Mouse (Mus musculus) forebrain, embryonic 11.5 days (tissue): Measurements from ENCODE around the gene Tnip1. TPM values are rescaled to one million over a fixed set of nuclear protein-coding genes. Genes with fewer than 3 reads are reported as not detected.
"Not testable (repeated sequence)": the region's sequence is repeated elsewhere in the genome, so short reads cannot be mapped to it uniquely, and the experiment has no call there.

Experiments used
- ATAC-seq: fragments of 200-750 bp; cut with Nextera tagmentation; replicated peaks from 2 replicates; pipeline ENCODE4 v1.8.0; 2017; ENCODE audit warnings: moderate TSS enrichment; ENCODE audit not compliant: low FRiP score
- DNase-seq: peaks from one replicate; pipeline ENCODE4 v3.0.0-alpha.2; 2017; ENCODE audit warnings: low spot score
- H3K27ac ChIP-seq: fragments of 300-500 bp; sonication (generic); 2 replicates; pipeline ENCODE4 v1.5.1; 2014; ENCODE audit warnings: low read depth, low read length
- H3K27me3 ChIP-seq: fragments of 300-500 bp; sonication (generic); 2 replicates; pipeline ENCODE4 v1.6.1; 2014; ENCODE audit warnings: mild to moderate bottlenecking, low read length, mixed read lengths; ENCODE audit not compliant: control insufficient read depth, insufficient read depth
- H3K36me3 ChIP-seq: fragments of 300-500 bp; sonication (generic); 2 replicates; pipeline ENCODE4 v1.6.1; 2014; ENCODE audit warnings: mild to moderate bottlenecking, low read length, moderate library complexity, mixed read lengths; ENCODE audit not compliant: control insufficient read depth, insufficient read depth
- H3K4me1 ChIP-seq: fragments of 300-500 bp; sonication (generic); replicated peaks from 2 replicates; pipeline ENCODE4 v1.6.1; 2014; ENCODE audit warnings: low read length, mixed read lengths; ENCODE audit not compliant: control insufficient read depth, insufficient read depth
- H3K4me2 ChIP-seq: fragments of 300-500 bp; sonication (generic); 2 replicates; pipeline ENCODE4 v1.6.1; 2014; ENCODE audit warnings: low read depth, mild to moderate bottlenecking, low read length, moderate library complexity, mixed read lengths; ENCODE audit not compliant: severe bottlenecking
- H3K4me3 ChIP-seq: fragments of 300-500 bp; sonication (generic); 2 replicates; pipeline ENCODE4 v1.5.1; 2014; ENCODE audit warnings: low read depth, low read length
- H3K9ac ChIP-seq: fragments of 300-500 bp; sonication (generic); 2 replicates; pipeline ENCODE4 v1.6.1; 2014; ENCODE audit warnings: low read length
- H3K9me3 ChIP-seq: fragments of 300-500 bp; sonication (generic); 2 replicates; pipeline ENCODE4 v1.6.1; 2016; ENCODE audit warnings: low read length, mixed read lengths; ENCODE audit not compliant: control insufficient read depth
- WGBS: fragments of 180-500 bp; shearing (Covaris S2); extraction: QIAGEN DNeasy Blood & Tissue Kit; methylation state at CpG from one replicate; pipeline ENCODE4 v1.1.7; 2014; 5-methylcytosine and 5-hydroxymethylcytosine counted together
- polyA plus RNA-seq: library from polyadenylated mRNA; unstranded; fragments of >200 nt; fragmentation: Nextera tagmentation; extraction: Ambion mirVana; gene quantifications from 2 replicates; pipeline ENCODE4 v1.2.1, GENCODE M21; 2014

The Tnip1 gene
- polyA plus RNA-seq, 1 experiment from 2014 or later = 10.3 TPM

DNA sequence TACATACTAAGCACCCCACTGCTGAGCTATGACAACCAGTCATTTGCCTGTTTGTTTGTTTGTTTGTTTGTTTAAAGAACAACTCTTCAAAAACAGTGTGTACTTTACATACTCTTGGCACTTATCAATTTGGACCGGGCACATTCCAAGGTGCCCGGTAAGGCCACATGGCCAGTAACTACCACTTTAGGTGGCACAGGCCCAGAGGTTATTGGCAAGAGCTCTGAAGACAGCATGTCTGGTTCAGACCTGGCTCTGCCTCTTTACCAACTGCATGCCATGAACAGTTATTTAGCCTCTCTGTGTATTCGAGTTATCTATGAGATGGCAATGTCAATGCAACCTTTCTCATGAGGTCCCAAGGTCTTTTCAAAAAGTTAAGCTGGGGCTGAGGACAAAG, 66.1 kb downstream of the Tnip1 start:
- 94% methylated on average over 3 of the region's 3 CpGs for WGBS

GRCm38 (mm10) chr11:54894589-54894988, 68.1 kb downstream of the Tnip1 start:
- no peak for ATAC-seq
- no peaks in the 10 kb centered on the region for H3K4me1 ChIP-seq
- no peak overlapping the region for H3K4me3 ChIP-seq
- H3K4me2 ChIP-seq = no peak overlapping the region
- H3K9ac ChIP-seq = no peak overlapping the region
- no peaks in the 10 kb centered on the region for H3K36me3 ChIP-seq
- H3K27ac ChIP-seq = no peak overlapping the region
- no peaks in the 10 kb centered on the region for H3K9me3 ChIP-seq
- 80% methylated on average over 9 of the region's 9 CpGs for WGBS
- H3K27me3 ChIP-seq = no peaks in the 10 kb centered on the region
- DNase-seq = no peak

More for the DNA sequence above, 66.1 kb downstream of the Tnip1 start:
- H3K4me1 ChIP-seq, H3K4me2 ChIP-seq, H3K9ac ChIP-seq, DNase-seq, H3K9me3 ChIP-seq, ATAC-seq, H3K36me3 ChIP-seq, H3K27me3 ChIP-seq, H3K4me3 ChIP-seq, H3K27ac ChIP-seq: not testable (repeated sequence)

DNA sequence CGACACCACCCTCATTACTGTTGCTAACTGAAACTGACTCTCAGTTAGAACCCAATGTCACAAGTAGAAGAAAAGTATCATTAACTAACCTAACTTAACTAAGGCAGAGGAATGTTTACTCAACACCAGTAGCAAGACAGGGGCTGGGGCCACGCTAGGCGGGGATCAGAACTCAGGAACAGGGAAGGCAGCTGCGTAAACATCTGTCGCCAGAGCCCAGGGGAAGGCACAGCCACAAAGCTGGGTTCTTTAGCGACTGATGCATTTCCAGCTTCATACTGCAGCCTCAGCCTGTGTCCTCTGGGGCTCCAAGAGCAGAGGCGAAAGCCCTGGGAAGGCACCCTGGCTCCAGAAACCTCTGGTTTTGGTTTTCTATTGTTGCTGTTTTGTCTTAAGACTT, 70.6 kb downstream of the Tnip1 start:
- no peaks in the 10 kb centered on the region for H3K36me3 ChIP-seq
- no peaks in the 10 kb centered on the region for H3K4me1 ChIP-seq
- no peak overlapping the region for H3K4me2 ChIP-seq
- 70% methylated on average over 7 of the region's 7 CpGs for WGBS
- H3K9ac ChIP-seq = no peak overlapping the region
- H3K27me3 ChIP-seq = no peaks in the 10 kb centered on the region
- H3K4me3 ChIP-seq = no peak overlapping the region
- no peaks in the 10 kb centered on the region for H3K9me3 ChIP-seq
- no peak overlapping the region for H3K27ac ChIP-seq
- DNase-seq (no peak), ATAC-seq (no peak)

DNA sequence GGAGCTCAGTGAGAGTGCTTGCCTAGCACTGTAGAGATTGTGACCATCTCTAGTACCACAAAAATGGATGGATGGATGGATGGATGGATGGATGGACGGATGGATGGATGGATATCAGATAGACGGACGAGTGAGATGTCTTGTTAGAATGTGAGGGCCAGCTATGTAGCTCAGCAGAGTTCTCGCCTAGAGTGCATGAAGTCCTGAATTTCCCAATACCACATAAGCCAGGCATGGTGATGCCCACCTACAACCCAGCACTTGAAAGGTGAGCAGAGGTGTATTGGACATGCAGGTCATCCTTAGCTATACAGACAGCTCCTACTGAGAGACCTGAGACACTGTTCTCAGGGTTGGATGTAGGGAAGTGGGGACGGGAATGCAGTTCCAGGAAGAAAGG, 71.4 kb downstream of the Tnip1 start:
- Histone ChIP-seq H3K27me3 (no peaks in the 10 kb centered on the region), H3K36me3 (no peaks in the 10 kb centered on the region), H3K9ac (no peak overlapping the region), H3K4me2 (no peak overlapping the region), H3K27ac (no peak overlapping the region), H3K9me3 (no peaks in the 10 kb centered on the region), H3K4me1 (no peaks in the 10 kb centered on the region), H3K4me3 (no peak overlapping the region)
- 86% methylated on average over 5 of the region's 5 CpGs for WGBS
- DNase-seq = no peak
- ATAC-seq = no peak

DNA sequence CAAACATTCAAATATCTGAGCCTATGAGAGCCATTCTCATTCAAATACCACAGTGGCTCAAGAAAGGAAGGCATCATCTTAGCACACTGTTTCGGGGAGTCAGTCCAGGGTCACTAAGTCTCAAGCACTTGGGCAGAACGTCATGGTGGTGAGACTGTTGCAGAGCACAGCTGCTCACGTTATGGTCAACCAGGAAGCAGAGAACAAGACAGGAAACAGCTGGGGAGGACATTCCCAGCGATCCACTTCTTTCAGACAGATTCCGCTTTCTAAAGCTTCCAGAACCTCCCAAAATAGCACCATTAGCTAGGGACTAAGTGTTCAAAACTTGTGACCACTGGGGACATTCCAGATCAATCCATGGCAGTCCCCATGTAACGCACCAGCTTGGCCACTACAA, 74.8 kb downstream of the Tnip1 start:
- 91% methylated on average over 6 of the region's 6 CpGs for WGBS
- Histone ChIP-seq H3K27me3 (no peaks in the 10 kb centered on the region), H3K4me2 (no peak overlapping the region), H3K9me3 (no peaks in the 10 kb centered on the region), H3K4me1 (no peaks in the 10 kb centered on the region), H3K4me3 (no peak overlapping the region), H3K27ac (no peak overlapping the region), H3K9ac (no peak overlapping the region), H3K36me3 (no peaks in the 10 kb centered on the region)
- ATAC-seq (no peak), DNase-seq (no peak)

GRCm38 (mm10) chr11:54885406-54885805, 77.3 kb downstream of the Tnip1 start:
- Histone ChIP-seq H3K27me3 (no peaks in the 10 kb centered on the region), H3K4me2 (no peak overlapping the region), H3K4me1 (no peaks in the 10 kb centered on the region; the same call in 1 of the 2 replicates), H3K9me3 (no peaks in the 10 kb centered on the region), H3K27ac (no peak overlapping the region), H3K9ac (no peak overlapping the region), H3K36me3 (no peaks in the 10 kb centered on the region), H3K4me3 (no peak overlapping the region)
- ATAC-seq (no peak), DNase-seq (no peak)
- 100% methylated on average over 2 of the region's 2 CpGs for WGBS

DNA sequence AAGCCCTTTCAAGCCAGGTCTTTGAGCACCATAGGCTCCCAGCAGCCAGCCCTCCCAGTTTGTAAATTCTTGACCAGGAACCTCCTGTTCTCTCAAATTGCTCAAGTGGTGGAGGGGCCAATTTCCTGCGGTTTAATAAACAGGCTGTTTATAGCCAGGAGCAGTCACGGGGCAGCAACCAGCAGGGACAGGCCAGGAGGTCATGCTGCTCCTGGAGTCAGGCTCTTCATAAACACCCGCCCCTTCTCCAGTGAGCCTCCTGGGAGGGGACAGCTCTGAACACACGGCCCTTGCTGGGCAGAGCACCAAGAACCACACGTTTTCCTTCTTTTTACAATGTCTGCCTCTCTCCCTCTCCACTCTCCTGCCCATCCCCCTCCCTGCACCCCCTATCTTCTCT, 77.8 kb downstream of the Tnip1 start:
- H3K27ac ChIP-seq = no peak overlapping the region
- ATAC-seq (no peak), DNase-seq (no peak)
- no peaks in the 10 kb centered on the region for H3K36me3 ChIP-seq
- no peaks in the 10 kb centered on the region; the same call in 1 of the 2 replicates for H3K4me1 ChIP-seq
- WGBS = 42% methylated on average over 5 of the region's 5 CpGs
- H3K4me2 ChIP-seq = no peak overlapping the region
- H3K4me3 ChIP-seq = no peak overlapping the region
- H3K9ac ChIP-seq = no peak overlapping the region
- no peaks in the 10 kb centered on the region for H3K9me3 ChIP-seq
- no peaks in the 10 kb centered on the region for H3K27me3 ChIP-seq

DNA sequence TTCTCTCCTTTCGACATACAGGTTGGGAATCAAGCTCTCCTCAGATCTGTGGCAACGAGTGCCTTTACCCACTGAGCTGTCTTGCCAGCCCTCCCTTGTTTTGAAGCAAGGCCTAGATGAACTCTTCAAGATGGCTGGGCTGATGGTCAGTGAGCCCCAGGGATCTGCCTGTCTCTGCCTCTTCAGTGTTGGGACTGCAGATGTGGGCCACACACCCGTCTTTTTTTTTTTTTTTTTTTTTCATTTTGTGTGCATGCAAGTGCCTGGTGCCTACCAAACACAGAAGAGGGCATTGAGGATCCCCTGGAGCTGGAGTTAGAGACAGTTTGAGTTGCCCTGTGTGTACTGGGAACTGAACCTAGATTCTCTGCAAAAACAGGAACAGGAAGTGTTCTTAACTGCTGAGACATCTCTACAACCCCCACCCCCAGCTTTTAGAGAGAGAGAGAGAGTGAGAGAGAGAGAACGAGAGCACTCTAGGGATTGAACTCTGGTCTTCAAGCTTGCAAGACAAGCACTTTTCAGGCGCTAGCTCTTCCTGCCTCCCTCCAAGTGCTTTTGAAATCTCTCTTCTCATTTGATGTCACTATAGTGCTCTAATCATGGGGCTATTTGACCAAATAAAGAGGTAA, 78.4 kb downstream of the Tnip1 start:
- WGBS = 75% methylated on average over 5 of the region's 5 CpGs
- no peaks in the 10 kb centered on the region for H3K36me3 ChIP-seq
- DNase-seq (no peak), ATAC-seq (no peak)
- H3K27ac ChIP-seq = no peak overlapping the region
- H3K4me3 ChIP-seq = no peak overlapping the region
- no peaks in the 10 kb centered on the region for H3K27me3 ChIP-seq
- H3K4me2 ChIP-seq = no peak overlapping the region
- no peaks in the 10 kb centered on the region; the same call in 1 of the 2 replicates for H3K4me1 ChIP-seq
- H3K9me3 ChIP-seq = no peaks in the 10 kb centered on the region
- H3K9ac ChIP-seq = no peak overlapping the region

- 40% methylated on average over 8 of the region's 8 CpGs for WGBS
- Histone ChIP-seq H3K4me3 (no peak overlapping the region), H3K27ac (no peak overlapping the region), H3K9me3 (no peaks in the 10 kb centered on the region), H3K36me3 (no peaks in the 10 kb centered on the region), H3K27me3 (no peaks in the 10 kb centered on the region), H3K4me1 (no peaks in the 10 kb centered on the region; the same call in 1 of the 2 replicates), H3K4me2 (no peak overlapping the region), H3K9ac (no peak overlapping the region)
- ATAC-seq (no peak), DNase-seq (no peak)
Measured at GRCm38 (mm10) chr11:54882671-54883070, 80.0 kb downstream of the Tnip1 start.
